Mouse (Mus musculus): ENCODE results near the gene Riiad1.
A peak's percentile ranks its signal among the peaks of the same experiment; 100 is the strongest.

Riiad1 gene

DNA sequence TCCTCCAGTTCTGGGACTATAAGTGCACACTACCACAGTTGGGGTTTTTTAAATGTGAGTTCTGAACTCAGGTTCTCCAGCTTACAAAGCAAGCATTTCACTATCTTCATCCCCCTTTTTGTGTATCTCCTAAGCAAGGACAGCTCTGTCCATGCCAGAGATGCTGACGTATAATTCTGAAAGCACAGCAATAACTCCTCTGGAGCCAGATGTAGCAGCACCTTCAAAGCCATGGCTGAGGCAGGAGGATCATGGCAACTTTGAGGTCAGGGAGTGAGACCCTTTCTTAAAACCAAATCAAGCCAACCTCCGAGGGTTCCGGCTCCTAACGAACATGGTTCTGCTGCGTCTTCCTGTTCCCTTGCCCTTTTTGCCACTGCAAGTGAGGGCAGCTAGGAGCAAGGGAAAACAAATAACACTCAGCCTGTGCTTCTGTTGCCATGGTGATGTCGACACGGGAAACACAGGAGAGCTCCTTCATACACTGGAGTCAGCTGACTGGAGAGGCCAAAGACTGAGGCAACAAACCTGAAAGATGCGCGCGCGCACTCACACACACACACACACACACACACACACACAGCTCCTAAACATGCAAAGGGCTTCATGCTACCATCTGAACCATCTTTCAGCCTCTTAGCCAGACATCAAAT lies 16.1 kb downstream of the Riiad1 start:
- no peak for DNase-seq (ENCODE audit: low spot score)

DNA sequence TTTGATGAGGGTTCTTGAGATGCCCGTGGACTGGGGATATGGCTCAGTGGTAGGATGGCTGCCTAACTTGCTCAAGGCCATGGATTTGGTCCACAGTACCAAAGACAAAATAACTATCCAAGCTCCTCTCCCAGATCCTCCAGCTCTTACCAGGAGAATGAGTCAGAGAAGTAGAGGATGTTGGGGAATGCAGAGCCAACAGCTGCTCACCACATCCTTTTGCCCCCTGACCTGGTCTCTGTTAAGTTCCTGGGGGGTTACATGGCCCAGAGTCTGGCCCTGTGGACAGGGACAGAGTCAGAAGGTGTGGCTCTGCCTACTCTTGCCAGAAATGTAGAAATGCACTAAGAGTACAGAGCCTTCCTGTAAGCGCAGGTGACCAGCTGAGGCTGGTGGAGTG lies 20.3 kb downstream of the Riiad1 start:
- DNase-seq (ENCODE audit: low spot score), result no peak

DNA sequence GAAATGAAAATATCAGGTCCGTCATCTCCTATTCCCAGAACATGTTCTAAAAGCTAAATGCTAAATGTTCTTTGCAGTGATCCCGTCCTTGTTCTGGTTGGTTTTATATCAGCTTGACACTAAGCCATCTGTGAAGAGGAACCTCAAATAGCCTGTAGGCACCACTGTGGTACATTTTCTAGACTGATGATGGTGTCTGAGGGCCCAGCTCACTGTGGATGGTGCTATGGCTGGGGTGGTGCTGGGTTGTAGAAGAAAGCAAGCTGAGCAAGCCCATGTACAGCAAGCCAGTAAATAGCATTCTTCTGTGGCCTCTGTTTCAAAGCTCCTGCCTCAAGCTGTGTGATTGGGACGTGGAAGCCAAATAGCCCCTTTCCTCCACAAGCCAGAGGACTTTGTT lies 23.1 kb downstream of the Riiad1 start:
- no peak for DNase-seq (ENCODE audit: low spot score)

DNA sequence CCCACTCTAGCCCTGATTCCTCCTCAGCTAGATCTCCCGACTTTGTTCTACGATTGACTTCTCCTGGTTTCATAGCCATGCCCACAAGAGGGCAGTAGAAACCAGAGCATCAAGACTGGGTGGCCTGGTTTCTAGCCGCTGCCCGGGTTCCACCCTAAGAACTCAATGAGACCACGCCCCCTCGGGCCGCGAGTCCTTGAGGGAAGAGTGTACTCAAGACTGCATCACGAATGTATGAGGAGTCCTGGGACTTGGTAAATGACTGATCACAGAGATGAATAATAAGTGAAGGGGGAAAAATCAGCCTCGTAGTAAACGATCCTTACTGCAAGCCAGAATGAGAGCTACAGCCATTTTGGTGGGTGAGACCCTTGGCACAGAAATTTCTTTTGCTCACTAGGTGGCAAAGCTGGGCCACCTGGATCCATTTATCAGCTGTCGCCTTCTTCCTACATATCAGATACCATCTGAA lies 23.6 kb downstream of the Riiad1 start:
- peak; percentile 38 for DNase-seq (ENCODE audit: low spot score)

DNA sequence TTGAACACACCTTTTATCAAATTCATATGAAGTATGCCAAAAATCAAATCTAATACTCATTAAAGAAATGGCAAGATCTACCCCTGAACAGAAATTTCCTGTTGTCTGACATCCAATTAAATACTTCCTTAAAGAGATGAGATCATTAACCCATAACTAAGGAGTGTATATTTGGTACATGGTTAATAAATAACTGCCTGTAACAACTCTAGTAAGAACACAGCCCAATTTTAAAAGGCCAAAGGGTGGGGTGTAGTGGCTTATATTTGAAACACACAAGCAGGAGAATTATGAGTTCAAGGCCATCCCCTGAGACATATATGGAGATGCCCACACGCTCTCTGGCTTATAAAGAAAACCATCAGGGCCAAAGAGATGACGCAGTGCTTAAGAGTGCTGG lies 30.8 kb downstream of the Riiad1 start:
- no peak for DNase-seq (ENCODE audit: low spot score)

DNA sequence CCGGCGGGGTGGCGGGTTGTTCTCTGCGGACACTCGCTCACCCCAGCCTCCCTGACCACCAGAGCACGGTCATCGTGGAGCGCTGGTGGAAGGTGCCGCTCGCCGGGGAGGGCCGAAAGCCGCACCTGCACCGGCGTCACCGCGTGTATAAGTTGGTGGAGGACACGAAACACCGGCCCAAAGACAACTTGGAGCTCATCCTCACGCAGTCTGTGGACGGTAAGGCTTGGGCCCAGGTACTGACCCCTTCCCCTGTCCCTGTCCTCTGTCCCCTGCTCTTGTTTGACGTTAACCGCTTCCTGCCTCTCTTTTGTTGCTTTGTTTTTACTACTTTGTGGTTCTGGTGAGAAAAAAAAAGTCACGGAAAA lies 36.6 kb downstream of the Riiad1 start, which contains the start of gene Oaz3:
TSS of gene Oaz3 (minus strand) at position 319 of the 368 bp plus-strand sequence.
- no peak for DNase-seq (ENCODE audit: low spot score)

DNA sequence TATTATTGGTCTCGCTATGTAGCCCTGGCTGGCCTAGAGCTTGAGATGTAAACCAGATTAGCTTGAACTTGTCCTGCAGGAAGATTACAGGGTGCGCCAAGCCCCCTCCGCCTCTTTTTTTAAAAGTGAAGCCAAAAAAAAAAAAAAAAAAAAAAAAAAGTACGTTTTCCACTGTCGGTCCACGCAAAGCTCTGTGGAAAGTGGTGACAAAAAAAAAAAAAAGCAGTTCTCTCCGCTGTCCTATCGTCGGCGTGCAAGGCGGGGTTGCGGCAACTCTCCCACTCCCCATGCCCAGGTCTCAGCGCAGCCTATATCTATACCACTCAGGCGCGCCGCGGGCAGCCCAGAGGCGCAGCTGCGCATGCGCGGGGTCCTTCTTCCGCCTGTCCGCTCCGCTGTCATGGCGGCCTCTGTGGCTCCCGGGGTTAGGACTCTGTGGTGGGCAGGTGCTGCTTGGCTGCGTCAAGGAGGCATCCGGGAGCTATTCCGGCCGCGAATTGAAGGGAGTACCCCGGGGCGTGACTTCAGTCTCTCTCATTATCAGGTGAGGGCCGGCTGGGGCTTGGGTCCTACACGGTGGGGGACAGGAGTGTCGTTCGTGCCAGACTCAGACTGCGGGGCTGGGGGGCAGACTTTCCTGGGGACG lies 37.1 kb downstream of the Riiad1 start, which contains the start of gene Mrpl9:
TSS of gene Mrpl9 (plus strand) at position 368 of the 646 bp plus-strand sequence.
- peak; percentile 94 for DNase-seq (ENCODE audit: low spot score)

DNA sequence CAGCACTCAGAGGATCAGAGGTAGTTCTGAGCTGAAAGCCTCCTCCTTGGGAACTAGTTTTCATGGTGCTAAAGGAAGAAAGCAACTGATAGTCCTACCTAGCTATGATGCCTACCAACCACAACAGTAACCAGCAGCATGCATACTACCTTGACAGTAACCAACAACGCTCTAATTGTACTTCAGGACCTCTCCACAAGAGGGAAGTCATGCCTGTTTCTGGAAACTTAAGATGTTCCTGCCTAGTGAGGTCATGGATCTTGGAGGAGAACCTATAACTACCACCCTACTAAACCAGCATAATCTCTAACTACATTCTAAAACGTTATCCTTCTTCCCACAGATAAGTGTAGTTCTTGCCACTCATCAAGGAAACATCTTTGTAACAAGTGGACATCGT lies 39.0 kb downstream of the Riiad1 start:
- no peak for DNase-seq (ENCODE audit: low spot score)

DNA sequence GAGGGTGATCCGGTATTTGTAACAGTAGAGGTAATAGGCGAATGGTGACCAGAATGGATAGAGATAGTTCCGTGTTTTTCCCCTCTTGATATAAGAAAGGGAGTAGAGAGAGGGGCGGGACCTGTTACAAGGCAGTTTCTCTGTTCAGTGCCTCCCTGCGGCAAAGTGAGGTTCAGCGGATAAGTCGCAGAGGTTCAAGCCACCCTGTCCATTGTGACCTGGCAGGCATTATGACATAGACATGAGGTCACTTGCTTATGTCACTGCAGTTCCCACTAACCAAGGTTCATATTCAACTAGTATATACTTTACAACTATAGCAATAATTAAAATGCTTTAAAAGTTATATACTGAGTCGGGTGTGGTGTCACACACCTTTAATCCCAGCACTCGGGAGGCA lies 43.7 kb downstream of the Riiad1 start:
- no peak for DNase-seq (ENCODE audit: low spot score)

DNA sequence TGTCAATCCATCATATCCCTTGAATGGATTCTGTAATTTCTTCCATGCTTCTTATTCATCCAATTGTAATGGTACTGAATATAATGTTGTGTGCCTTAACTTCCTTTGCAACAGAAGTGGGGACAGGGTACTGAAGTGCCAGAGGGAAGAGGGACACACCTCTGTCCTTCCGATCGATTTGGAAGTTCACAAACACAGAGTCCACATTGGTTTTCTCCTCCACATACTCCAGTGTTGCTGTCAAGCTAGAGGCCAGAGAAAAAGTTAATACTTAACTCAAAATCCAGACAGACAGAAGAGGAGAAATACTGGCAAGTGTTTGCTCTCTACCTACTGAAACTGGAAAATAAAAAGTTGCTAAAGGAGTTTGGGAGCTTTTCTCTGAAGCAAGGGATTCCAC lies 45.8 kb downstream of the Riiad1 start:
- DNase-seq (ENCODE audit: low spot score), result no peak

DNA sequence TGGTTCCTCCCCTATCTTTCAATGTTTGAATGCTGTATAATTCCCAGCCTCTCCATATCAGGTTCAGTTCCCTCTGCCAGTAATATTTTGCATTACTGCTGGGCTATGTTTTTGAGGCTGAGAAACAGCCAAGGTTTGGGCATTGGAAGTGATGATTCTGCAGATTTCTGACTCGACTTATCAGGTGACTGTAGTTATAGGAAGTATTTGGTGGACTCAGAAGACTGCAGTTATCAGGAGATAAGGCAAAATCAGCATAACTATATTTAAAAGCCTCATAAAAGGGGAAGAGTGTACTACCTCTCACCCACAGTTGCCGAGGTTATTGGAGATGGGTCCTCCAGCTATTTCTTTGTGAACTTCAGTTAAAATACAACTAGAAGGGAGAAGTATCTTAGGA lies 49.2 kb downstream of the Riiad1 start:
- no peak for DNase-seq (ENCODE audit: low spot score)

All from ovary, postnatal 10 days (tissue).